Mouse (Mus musculus) activated CD4-positive, CD25-positive, alpha-beta regulatory T cell, adult 4 months (primary cell): ENCODE measurements around the gene Fam160a1. TPM values are rescaled to one million over a fixed set of nuclear protein-coding genes. Genes with fewer than 3 reads are reported as not detected.

Source experiments
- ATAC-seq: one replicate; pipeline ENCODE4 v1.8.0; 2017
- polyA plus RNA-seq, 2 experiments: library from polyadenylated mRNA; unstranded; fragments of 100-300 nt; shearing (Covaris generic); gene quantifications; one replicate each; pipeline ENCODE4 v1.2.1; 2017

Gene Fam160a1
- polyA plus RNA-seq, 2 experiments from 2014 or later, result 1.9 to 3.1 TPM

GRCm38 (mm10) chr3:85741767-85742166, 75.3 kb downstream of the Fam160a1 start:
- ATAC-seq, result no peak

DNA sequence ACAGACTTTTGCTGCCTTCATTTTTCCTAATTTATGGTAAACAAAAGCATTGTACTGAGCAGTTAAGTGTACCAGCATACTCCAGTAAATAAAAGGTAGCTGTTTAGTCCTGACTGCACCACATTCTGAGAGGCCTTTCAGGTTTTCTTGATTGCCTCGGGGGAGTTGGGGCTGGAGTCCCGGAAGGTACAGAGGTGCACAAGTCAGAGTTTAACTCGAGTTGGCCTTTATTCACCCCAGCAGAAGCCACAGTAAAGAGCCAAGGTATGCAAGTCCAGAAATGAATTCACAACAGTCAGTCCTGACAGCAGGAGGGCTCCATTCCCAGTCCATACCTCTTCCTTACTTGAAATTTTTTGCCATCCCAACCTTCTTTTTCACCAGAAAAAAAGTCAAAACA, 78.5 kb downstream of the Fam160a1 start:
- no peak for ATAC-seq

- ATAC-seq, result no peak
Observed at GRCm38 (mm10) chr3:85733939-85734729, 83.0 kb downstream of the Fam160a1 start.

- ATAC-seq, result no peak
Observed at GRCm38 (mm10) chr3:85727171-85727570, 89.9 kb downstream of the Fam160a1 start.

DNA sequence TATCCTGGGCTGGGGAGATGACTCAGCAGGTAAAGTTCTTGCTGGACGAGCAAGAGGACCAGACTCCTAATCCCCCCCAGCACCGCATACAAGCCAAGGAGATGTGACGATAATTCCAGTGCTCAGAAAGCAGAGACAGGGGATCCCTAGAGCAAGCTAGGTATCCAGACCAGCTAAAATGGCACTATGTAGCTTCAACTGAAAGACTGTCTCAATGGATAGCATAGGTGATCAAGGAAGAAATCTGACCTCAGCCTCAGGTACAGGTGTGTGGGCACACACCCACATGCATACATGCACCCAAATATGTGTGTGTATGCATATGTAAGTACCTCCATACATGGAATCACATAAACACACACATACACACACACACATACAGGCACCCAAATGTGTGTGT, 91.1 kb downstream of the Fam160a1 start:
- ATAC-seq, result no peak

DNA sequence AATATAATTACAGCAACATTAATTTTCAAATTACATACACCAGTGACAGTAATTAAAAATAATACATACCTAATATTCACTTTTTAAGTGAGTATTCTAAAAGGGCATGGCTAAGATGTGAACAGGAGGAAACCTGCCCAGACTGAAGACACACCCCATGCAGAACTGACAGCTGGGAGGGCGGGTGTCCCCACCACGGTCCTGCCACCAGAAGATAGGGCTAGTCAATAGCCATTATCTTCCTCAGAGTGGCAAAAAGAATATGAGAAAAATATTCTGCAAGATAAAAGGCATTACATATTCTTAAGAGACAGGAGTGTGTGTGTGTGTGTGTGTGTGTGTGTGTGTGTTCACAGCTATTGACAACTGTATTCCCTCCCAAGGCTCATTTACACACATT, 92.0 kb downstream of the Fam160a1 start:
- ATAC-seq, result no peak

DNA sequence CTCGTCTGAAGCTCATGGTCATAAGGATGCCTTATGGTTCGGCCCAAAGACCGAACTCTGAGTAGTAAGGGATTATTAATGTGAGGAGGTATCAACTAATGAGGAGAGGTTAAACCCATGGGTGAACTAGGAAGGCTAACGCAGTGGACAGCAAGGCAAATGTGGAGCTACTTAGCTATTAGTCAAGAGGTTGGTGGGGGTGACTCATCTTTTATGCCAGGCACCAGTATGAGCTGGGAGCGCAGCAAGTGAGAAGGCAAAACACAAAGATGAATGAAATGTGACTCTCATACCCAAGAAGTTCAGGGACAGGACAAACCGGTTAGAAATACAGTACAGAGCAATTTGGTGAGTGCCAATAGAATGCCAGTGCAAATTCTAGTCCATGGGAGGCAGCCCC, 94.5 kb downstream of the Fam160a1 start:
- ATAC-seq, result no peak

GRCm38 (mm10) chr3:85715764-85716297, 101.3 kb downstream of the Fam160a1 start:
- no peak for ATAC-seq

DNA sequence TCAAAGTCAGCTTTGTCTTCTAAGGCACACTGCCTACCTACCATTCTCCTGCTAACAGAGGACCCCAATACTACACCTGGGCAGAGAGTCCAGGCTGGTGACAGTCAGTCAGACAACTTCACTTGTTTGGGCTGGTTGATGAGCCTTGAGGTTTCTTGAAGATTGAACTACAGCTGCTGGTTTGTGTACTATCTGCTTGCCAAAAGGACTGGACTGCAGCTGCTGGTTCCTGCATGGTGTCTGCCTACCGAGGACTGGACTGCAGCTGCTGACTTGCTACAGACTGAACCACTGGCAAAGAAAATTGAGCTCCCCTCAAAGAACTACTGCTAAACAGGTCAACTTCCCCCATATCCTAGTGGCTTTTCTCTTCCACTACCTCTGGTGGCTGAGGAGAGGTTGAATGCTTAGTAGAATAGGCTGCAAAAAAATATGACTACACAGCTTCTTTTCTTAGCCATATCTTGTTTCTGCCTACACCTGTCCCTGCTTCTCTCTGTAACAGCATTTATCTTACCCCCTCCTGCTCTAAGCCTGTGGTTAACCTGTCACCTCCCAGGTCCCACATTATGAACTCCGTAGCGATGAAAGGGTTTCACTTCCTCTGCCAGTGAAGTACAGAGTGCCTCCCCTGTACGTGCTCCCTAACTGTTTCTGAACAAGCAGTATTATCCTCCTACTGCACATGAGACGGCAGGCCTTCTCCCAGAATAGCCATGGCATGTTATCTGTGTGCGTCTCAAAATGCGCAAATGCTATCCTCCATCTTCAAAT, 103.0 kb downstream of the Fam160a1 start:
- no peak for ATAC-seq

DNA sequence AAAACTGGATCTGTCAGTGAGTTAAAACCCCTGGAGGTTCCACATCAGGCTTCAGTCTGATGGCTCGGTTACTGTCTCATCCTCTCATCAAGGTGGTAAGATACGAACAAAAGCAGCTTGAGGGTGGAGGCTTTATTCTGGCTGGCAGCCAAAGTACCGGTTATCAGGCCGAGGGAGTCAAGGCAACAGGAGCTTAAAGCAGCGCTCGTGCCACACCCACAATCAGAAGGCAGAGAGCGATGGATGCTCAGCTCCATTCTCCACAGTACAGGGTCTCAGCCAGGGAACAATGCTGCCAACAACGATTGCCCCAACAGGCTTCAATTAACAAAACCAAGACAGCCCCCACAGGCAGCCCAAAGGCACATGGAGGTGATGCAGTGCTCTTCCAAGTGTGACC, 106.4 kb downstream of the Fam160a1 start:
- ATAC-seq, result no peak

DNA sequence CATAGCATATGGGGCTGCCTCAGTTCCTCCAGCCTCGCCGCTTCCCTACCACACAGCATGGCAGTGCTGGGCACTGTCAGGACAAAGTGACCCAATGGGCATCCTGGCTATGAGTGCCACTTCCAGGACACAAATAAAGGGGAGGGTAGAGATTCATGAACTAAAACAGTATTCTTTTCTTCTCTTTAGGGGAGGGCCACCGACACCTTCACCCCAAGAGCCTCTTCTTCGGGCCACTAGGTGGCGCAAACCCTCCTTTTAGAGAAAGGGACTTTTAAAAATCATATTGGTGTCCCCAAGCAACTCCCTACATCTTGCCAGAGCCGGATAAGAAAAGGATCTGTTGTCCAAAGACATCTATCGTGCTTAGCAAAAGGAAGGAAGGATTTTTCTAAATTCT, 109.7 kb downstream of the Fam160a1 start:
- ATAC-seq, result no peak

- ATAC-seq, result no peak
Observed at GRCm38 (mm10) chr3:85703141-85703882, 113.8 kb downstream of the Fam160a1 start.

DNA sequence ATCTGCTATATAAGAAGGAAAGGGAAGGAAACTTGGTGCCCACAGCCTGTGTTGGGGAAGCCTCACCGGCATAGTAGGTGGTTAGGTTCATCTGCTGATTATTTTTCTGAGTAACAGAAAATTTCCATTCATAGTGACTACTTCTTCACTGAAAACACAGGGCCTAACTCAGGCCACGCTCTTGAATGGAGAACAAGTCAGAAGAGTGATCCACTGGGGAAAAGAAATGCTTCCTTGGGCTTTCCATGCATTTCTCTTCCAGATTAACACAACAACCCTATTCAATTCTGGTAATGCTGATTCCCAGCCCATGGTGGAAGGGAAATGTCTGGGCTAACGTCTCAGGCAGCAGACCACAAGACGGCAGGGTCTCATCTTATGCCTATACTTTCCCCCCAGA, 118.6 kb downstream of the Fam160a1 start:
- ATAC-seq, result no peak

GRCm38 (mm10) chr3:85695056-85695455, 122.0 kb downstream of the Fam160a1 start:
- no peak for ATAC-seq

GRCm38 (mm10) chr3:85693013-85693412, 124.1 kb downstream of the Fam160a1 start:
- no peak for ATAC-seq

DNA sequence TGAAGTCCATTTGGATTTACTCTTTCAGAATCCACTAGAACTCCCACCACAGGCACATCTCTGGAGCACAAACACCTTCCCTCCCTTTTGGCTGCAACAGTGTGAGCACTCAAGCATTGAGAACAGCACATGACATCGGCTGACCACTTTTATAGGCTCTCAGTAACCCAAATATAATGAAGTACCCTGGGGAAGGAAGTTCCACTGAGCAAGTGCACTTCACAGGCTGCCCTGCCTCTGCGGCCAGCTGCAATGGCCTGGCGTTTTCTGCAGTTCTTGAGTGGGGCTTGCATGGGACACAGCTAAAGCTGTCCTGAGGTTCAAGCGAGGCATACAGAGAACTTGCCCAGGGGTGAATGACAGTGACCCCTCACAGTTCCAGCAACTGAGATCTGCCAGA, 126.0 kb downstream of the Fam160a1 start:
- no peak for ATAC-seq

DNA sequence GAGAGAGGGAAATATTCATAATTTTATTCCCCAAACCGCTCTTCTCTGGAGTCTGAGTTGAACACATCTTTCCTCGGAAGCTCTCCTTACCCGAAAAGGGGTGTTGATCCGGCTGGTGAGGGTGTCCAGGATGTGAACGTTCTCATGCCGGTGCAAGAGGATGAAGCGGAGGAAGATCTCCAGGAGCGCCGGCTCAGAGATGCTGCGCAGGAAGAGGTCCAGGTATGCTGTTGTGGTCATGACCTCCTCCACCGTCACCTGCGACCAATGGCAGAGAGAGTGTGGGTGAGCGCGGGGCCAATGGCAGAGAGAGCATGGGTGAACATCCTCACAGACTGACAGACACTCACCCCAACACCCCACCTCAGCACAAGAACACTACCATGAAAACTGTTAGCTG, 128.8 kb downstream of the Fam160a1 start:
- no peak for ATAC-seq

GRCm38 (mm10) chr3:85685271-85685670, 131.8 kb downstream of the Fam160a1 start:
- no peak for ATAC-seq

DNA sequence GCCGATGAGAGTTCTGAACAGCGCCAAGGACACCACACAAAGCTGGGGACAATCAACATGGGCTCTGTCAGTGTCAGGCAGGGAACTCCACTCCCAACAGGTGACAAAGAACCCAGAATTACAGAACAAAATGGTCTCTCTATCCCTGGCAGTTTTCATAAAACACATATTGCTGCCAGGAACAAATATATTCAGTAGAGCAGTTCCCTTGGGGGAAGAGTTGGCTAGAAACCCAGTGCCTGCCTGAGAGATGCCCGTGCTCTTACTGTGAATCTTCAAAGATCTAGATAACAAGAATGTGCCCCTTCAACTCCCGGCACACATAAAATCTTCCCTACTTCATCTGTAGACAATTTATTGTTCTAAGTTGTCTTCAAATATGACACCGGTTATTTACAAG, 133.5 kb downstream of the Fam160a1 start:
- no peak for ATAC-seq

DNA sequence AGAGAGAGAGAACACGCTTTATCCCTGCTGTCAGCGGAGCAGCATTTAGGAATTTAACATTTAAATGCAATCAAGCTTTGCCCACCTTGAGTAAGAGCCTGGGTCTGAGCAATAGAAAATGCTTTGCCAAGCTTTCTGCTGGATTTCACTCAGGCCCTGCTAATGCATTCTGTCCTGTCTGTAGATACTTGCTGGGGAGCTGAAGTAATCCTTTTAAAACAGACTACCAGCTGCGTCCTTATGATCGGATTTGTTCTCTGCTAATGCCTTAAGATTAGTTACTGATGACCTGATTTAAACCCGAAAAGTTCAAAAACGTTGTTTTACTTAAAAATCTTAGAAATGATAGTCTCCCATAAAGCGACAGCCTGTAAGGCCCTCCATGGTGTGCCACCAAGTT, 136.0 kb downstream of the Fam160a1 start:
- ATAC-seq, result no peak

- ATAC-seq, result no peak
Observed at GRCm38 (mm10) chr3:85679960-85680359, 137.1 kb downstream of the Fam160a1 start.

DNA sequence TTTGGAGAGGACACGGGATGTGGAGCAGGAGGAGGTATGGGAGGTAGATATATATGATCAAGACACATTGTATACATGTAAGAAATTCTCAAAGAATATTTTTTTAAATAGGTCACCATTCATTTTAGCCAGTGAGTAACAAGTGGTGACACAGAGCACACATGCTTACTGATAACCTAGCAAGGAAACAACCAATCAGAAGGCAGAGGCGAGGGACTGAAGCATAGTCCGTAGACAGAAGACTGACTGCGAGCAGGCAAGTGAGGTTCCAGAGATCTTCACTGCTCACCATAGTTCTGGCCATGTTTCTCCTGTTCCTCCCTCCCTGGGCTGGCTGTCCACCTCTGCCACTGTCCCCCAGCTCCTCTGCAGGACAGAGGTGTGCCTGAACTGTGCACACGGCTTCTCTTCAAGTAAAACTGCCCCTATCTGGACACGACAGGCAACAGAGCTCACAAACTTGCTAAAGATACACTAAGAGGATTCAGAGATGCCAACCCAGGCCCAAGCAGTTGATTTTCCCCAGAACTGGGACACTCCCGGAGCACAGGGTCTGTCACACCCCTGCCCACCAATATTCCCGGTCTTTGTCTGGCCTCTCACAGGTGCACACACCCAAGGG, 137.7 kb downstream of the Fam160a1 start:
- ATAC-seq, result no peak

GRCm38 (mm10) chr3:85677952-85678351, 139.1 kb downstream of the Fam160a1 start:
- ATAC-seq, result no peak
